Mouse (Mus musculus) lung, postnatal 0 days (tissue): ENCODE data around the gene Mex3d.
A peak's percentile ranks its signal among the peaks of the same experiment; 100 is the strongest.

Experiments used
- CTCF ChIP-seq: IDR thresholded peaks from 2 replicates; pipeline ENCODE4 v1.5.1; 2016; ENCODE audit warnings: antibody characterized with exemption, mild to moderate bottlenecking
- EP300 ChIP-seq: IDR thresholded peaks from 2 replicates; pipeline ENCODE4 v1.6.1; 2016; ENCODE audit warnings: antibody characterized with exemption, mild to moderate bottlenecking, control low read depth

GRCm38 (mm10) chr10:80342749-80343424, 44.6 kb downstream of the Mex3d start:
- peak; percentile 18 for TF ChIP-seq CTCF
- TF ChIP-seq EP300, result no peak
